In genomic region chr14:72778756-72779155, GRCm38 (mm10) we compare ENCODE assay signal across 24 mouse cellular contexts.
DNase-seq lines count a peak whose midpoint lies in the region; ATAC-seq and TF ChIP-seq lines count a peak whose summit lies in the region.
"Had no signal": no experiment of that assay in that cellular context is flagged by ENCODE, and none has a peak within 500 bp of the region (broad histone marks: within the 10 kb centered on the region; RNA-seq: fewer than 3 reads in every experiment).

No protein-coding gene starts in this region.

- no peak for TF ChIP-seq EP300 in lung, postnatal 0 days (IDR thresholded peaks at IDR 0.05)
- TF ChIP-seq EP300 in CH12.LX (IDR thresholded peaks at IDR 0.05; ENCODE audit: low read length): no peak

- 72% methylated on average over 6 of the region's 6 CpGs for WGBS in kidney, adult 2 months
- WGBS in kidney, embryonic 15.5 days: 79% methylated on average over 6 of the region's 6 CpGs
- WGBS in lung, postnatal 0 days: 66% methylated on average over 6 of the region's 6 CpGs
- WGBS in intestine, postnatal 0 days: 76% methylated on average over 6 of the region's 6 CpGs

- H3K4me3 ChIP-seq in kidney, adult 2 months (ENCODE audit: insufficient read depth, low read depth, low read length): no peak overlapping the region
- no peak overlapping the region for H3K4me3 ChIP-seq in kidney, embryonic 15.5 days (replicated peaks)
- H3K4me3 ChIP-seq in lung, postnatal 0 days (ENCODE audit: low read depth, low read length): no peak overlapping the region
- H3K4me3 ChIP-seq in CH12.LX (replicated peaks in 1 of 3; ENCODE audit: low read depth in 2 of 3, low read length in 2 of 3, poor library complexity in 1 of 3): no peak overlapping the region
- no peak overlapping the region for H3K4me3 ChIP-seq in intestine, postnatal 0 days (ENCODE audit: low read depth, low read length)
- H3K4me3 ChIP-seq: embryonic facial prominence, embryonic 13.5 days; embryonic facial prominence, embryonic 15.5 days; erythroblast, embryonic 14.5 days; forebrain, embryonic 10.5 days; forebrain, embryonic 12.5 days had no signal

- no peak for TF ChIP-seq RAD21 in CH12.LX (IDR thresholded peaks at IDR 0.05; ENCODE audit: low read depth, low read length)

- in situ Hi-C loops in CH12.LX (cut with MboI; ENCODE audit: low pct_ligation_motif_present, low pct_unique_long_range_greater_than_20kb, low sequenced_read_pairs): no loop called here

- no peaks in the 10 kb centered on the region for H3K36me3 ChIP-seq in kidney, adult 2 months (ENCODE audit: control insufficient read depth, insufficient read depth, low read length)
- H3K36me3 ChIP-seq in kidney, embryonic 15.5 days: no peaks in the 10 kb centered on the region
- no peaks in the 10 kb centered on the region for H3K36me3 ChIP-seq in lung, postnatal 0 days (ENCODE audit: insufficient read depth, low read length)
- H3K36me3 ChIP-seq in CH12.LX (replicated peaks in 1 of 2; ENCODE audit: control insufficient read depth in 1 of 2, insufficient read depth in 1 of 2, low read length in 1 of 2): no peaks in the 10 kb centered on the region
- no peaks in the 10 kb centered on the region for H3K36me3 ChIP-seq in intestine, postnatal 0 days (ENCODE audit: control insufficient read depth, insufficient read depth)
- H3K36me3 ChIP-seq: embryonic facial prominence, embryonic 13.5 days; embryonic facial prominence, embryonic 15.5 days; forebrain, embryonic 10.5 days; forebrain, embryonic 12.5 days had no signal

- no peak overlapping the region for H3K9ac ChIP-seq in kidney, embryonic 15.5 days
- H3K9ac ChIP-seq in lung, postnatal 0 days (replicated peaks; ENCODE audit: low read depth): no peak overlapping the region
- H3K9ac ChIP-seq in CH12.LX (ENCODE audit: insufficient read depth, low read depth): peak overlapping the region; percentile 21
- H3K9ac ChIP-seq in intestine, postnatal 0 days (ENCODE audit: low read depth, low read length): no peak overlapping the region
- H3K9ac ChIP-seq: embryonic facial prominence, embryonic 13.5 days; embryonic facial prominence, embryonic 15.5 days; forebrain, embryonic 12.5 days had no signal

- peak; percentile 18 for DNase-seq in kidney, adult 2 months
- DNase-seq in lung, postnatal 0 days (ENCODE audit: low spot score): peak; percentile 66
- DNase-seq in lung, postnatal 36 days: no peak
- no peak for DNase-seq in CH12.LX (ENCODE audit: extremely low read depth)
- DNase-seq: adrenal gland, adult 2 months; adrenal gland, postnatal 10 days; adrenal gland, postnatal 25 days; B cell, adult 2 months; cerebellum, adult 11 months; cerebellum, adult 18-20 months; cerebellum, adult 8-10 months; cerebellum, adult 9-11 months; cerebellum, postnatal 14 days; cerebellum, postnatal 36 days; embryo, embryonic 11 days had no signal

- no peaks in the 10 kb centered on the region for H3K9me3 ChIP-seq in kidney, embryonic 15.5 days (replicated peaks)
- no peaks in the 10 kb centered on the region for H3K9me3 ChIP-seq in lung, postnatal 0 days (ENCODE audit: low read length)
- H3K9me3 ChIP-seq in CH12.LX (replicated peaks; ENCODE audit: low read length): no peaks in the 10 kb centered on the region
- H3K9me3 ChIP-seq in intestine, postnatal 0 days (ENCODE audit: control insufficient read depth): no peaks in the 10 kb centered on the region
- H3K9me3 ChIP-seq: embryonic facial prominence, embryonic 13.5 days; embryonic facial prominence, embryonic 15.5 days; forebrain, embryonic 10.5 days; forebrain, embryonic 12.5 days had no signal

- dilution Hi-C loops in CH12.LX (cut with MboI; ENCODE audit: extremely low pct_ligation_motif_present, extremely low pct_unique_long_range_greater_than_20kb, low sequenced_read_pairs): no loop called here

- no peaks in the 10 kb centered on the region for H3K79me2 ChIP-seq in CH12.LX (replicated peaks; ENCODE audit: control insufficient read depth, extremely low read depth, insufficient read depth, poor library complexity, severe bottlenecking)

- no peak for ATAC-seq in kidney, embryonic 15.5 days (replicated peaks; ENCODE audit: low FRiP score)
- peak; percentile 40 for ATAC-seq in lung, postnatal 0 days
- ATAC-seq in intestine, postnatal 0 days: no peak
- ATAC-seq: forebrain, embryonic 14.5 days; forebrain, embryonic 16.5 days had no signal

- H3K4me1 ChIP-seq in kidney, adult 2 months (ENCODE audit: control insufficient read depth, insufficient read depth, low read length): peaks cover 11% of the 10 kb centered on the region; the same call in 1 of the 2 replicates
- H3K4me1 ChIP-seq in kidney, embryonic 15.5 days: 0 out of 2 replicates have a peak, but pooled peaks cover 4% of the 10 kb centered on the region
- no peaks in the 10 kb centered on the region for H3K4me1 ChIP-seq in lung, postnatal 0 days (ENCODE audit: insufficient read depth, low read depth, low read length)
- peaks cover 4 to 30% of the 10 kb centered on the region in 2 experiments for H3K4me1 ChIP-seq in CH12.LX (ENCODE audit: control insufficient read depth in 1 of 2, insufficient read depth in 2 of 2)
- no peaks in the 10 kb centered on the region for H3K4me1 ChIP-seq in intestine, postnatal 0 days (replicated peaks; ENCODE audit: control insufficient read depth, insufficient read depth, low read length)
- H3K4me1 ChIP-seq: embryonic facial prominence, embryonic 13.5 days; embryonic facial prominence, embryonic 15.5 days; forebrain, embryonic 10.5 days; forebrain, embryonic 12.5 days had no signal

- TF ChIP-seq CTCF in kidney, adult 2 months (conservative IDR thresholded peaks at IDR 0.05; ENCODE audit: insufficient read depth, insufficient read length, low read depth, low read length): no peak
- no peak for TF ChIP-seq CTCF in lung, postnatal 0 days (IDR thresholded peaks at IDR 0.05)
- TF ChIP-seq CTCF in CH12.LX (conservative IDR thresholded peaks at IDR 0.05 in 1 of 2, IDR thresholded peaks at IDR 0.05 in 1 of 2; ENCODE audit: low read depth in 2 of 2, low read length in 2 of 2): no peak
- no peak for TF ChIP-seq CTCF in intestine, postnatal 0 days (IDR thresholded peaks at IDR 0.05; ENCODE audit: low read depth)

- TF ChIP-seq POLR2A in kidney, adult 2 months (IDR thresholded peaks at IDR 0.05; ENCODE audit: low read depth, low read length): no peak
- no peak for TF ChIP-seq POLR2A in CH12.LX (IDR thresholded peaks at IDR 0.05; ENCODE audit: low read depth, low read length)

- peak overlapping the region; percentile 61 for H3K27ac ChIP-seq in kidney, adult 2 months (ENCODE audit: insufficient read depth, low read depth, low read length)
- no peak overlapping the region for H3K27ac ChIP-seq in kidney, embryonic 15.5 days
- no peak overlapping the region for H3K27ac ChIP-seq in lung, postnatal 0 days (ENCODE audit: low read length)
- H3K27ac ChIP-seq in CH12.LX (ENCODE audit: insufficient read depth, low read depth): peak overlapping the region; percentile 41
- H3K27ac ChIP-seq in intestine, postnatal 0 days (ENCODE audit: low read depth, low read length): no peak overlapping the region
- H3K27ac ChIP-seq: embryonic facial prominence, embryonic 13.5 days; embryonic facial prominence, embryonic 15.5 days; forebrain, embryonic 10.5 days; forebrain, embryonic 12.5 days had no signal

- H3K4me2 ChIP-seq in kidney, embryonic 15.5 days: no peak overlapping the region
- no peak overlapping the region for H3K4me2 ChIP-seq in lung, postnatal 0 days (replicated peaks; ENCODE audit: low read depth, low read length)
- peak overlapping the region; percentile 41 for H3K4me2 ChIP-seq in CH12.LX (ENCODE audit: insufficient read depth, low read depth, poor library complexity, severe bottlenecking)
- no peak overlapping the region for H3K4me2 ChIP-seq in intestine, postnatal 0 days (replicated peaks; ENCODE audit: low read depth)
- H3K4me2 ChIP-seq: embryonic facial prominence, embryonic 13.5 days; embryonic facial prominence, embryonic 15.5 days; forebrain, embryonic 12.5 days had no signal

- no peaks in the 10 kb centered on the region for H3K27me3 ChIP-seq in kidney, adult 2 months (replicated peaks; ENCODE audit: control insufficient read depth, insufficient read depth, low read length)
- H3K27me3 ChIP-seq in kidney, embryonic 15.5 days: no peaks in the 10 kb centered on the region
- no peaks in the 10 kb centered on the region for H3K27me3 ChIP-seq in lung, postnatal 0 days (replicated peaks; ENCODE audit: insufficient read depth, low read length)
- H3K27me3 ChIP-seq in CH12.LX (replicated peaks): no peaks in the 10 kb centered on the region
- H3K27me3 ChIP-seq in intestine, postnatal 0 days (replicated peaks; ENCODE audit: control insufficient read depth, insufficient read depth, low read length): no peaks in the 10 kb centered on the region
- H3K27me3 ChIP-seq: embryonic facial prominence, embryonic 13.5 days; embryonic facial prominence, embryonic 15.5 days; forebrain, embryonic 12.5 days had no signal

TF ChIP-seq in CH12.LX, 34 proteins besides CTCF, POLR2A, EP300 and RAD21:
- no peak for TF ChIP-seq MAFK (IDR thresholded peaks at IDR 0.05; ENCODE audit: insufficient replicate concordance, low read length)
- 0 out of 2 replicates have a peak, but pooled peaks have one; percentile 24 for TF ChIP-seq CHD1 (IDR thresholded peaks at IDR 0.05; ENCODE audit: low read depth, low read length)
- 0 out of 2 replicates have a peak, but pooled peaks have one; percentile 47 for TF ChIP-seq SIN3A (IDR thresholded peaks at IDR 0.05; ENCODE audit: low read length)
- no peak for TF ChIP-seq MEF2A (IDR thresholded peaks at IDR 0.05; ENCODE audit: borderline replicate concordance, low read depth, low read length)
- no peak for TF ChIP-seq HCFC1 (IDR thresholded peaks at IDR 0.05; ENCODE audit: low read depth, low read length)
- no peak for TF ChIP-seq MYC (IDR thresholded peaks at IDR 0.05; ENCODE audit: low read depth, low read length)
- no peak for TF ChIP-seq UBTF (IDR thresholded peaks at IDR 0.05; ENCODE audit: low read depth, low read length)
- no peak for TF ChIP-seq USF1 (IDR thresholded peaks at IDR 0.05; ENCODE audit: low read depth, low read length)
- TF ChIP-seq JUND (conservative IDR thresholded peaks at IDR 0.05; ENCODE audit: low read depth, low read length): no peak
- no peak for TF ChIP-seq ETS1 (conservative IDR thresholded peaks at IDR 0.05; ENCODE audit: low read depth, low read length)
- no peak for TF ChIP-seq USF2 (conservative IDR thresholded peaks at IDR 0.05; ENCODE audit: low read depth, low read length)
- TF ChIP-seq TCF12 (IDR thresholded peaks at IDR 0.05; ENCODE audit: low read depth, low read length): no peak
- TF ChIP-seq BHLHE40 (IDR thresholded peaks at IDR 0.05; ENCODE audit: low read depth, low read length): peak; percentile 90
- no peak for TF ChIP-seq GABPA (IDR thresholded peaks at IDR 0.05; ENCODE audit: insufficient replicate concordance, low read depth, low read length)
- TF ChIP-seq CHD2 (IDR thresholded peaks at IDR 0.05; ENCODE audit: low read length): no peak
- TF ChIP-seq ZC3H11A (IDR thresholded peaks at IDR 0.05; ENCODE audit: low read depth, low read length): no peak

Comparison
In these comparisons a context has a peak if more than half of its experiments do, and no peak if none do; other contexts are left out.
1. DNase-seq: peak in kidney, adult 2 months (single experiment) and lung, postnatal 0 days (single experiment); none in lung, postnatal 36 days (single experiment) and CH12.LX (single experiment).
2. H3K27ac ChIP-seq: peak in kidney, adult 2 months (single experiment) and CH12.LX (single experiment); none in kidney, embryonic 15.5 days (single experiment), lung, postnatal 0 days (single experiment) and intestine, postnatal 0 days (single experiment).